Mouse (Mus musculus): ENCODE measurements around the gene Borcs7. TPM values are rescaled to one million over a fixed set of nuclear protein-coding genes. Genes with fewer than 3 reads are reported as not detected.

The Borcs7 gene
- polyA plus RNA-seq, 1 experiment from 2014 or later, result 26.7 TPM

- Histone ChIP-seq H3K36me3 (ENCODE audit: control insufficient read depth, insufficient read depth, low read length) (0 out of 2 replicates have a peak, but pooled peaks cover 3% of the 10 kb centered on the region), H3K9me3 (ENCODE audit: control insufficient read depth, low read length) (no peaks in the 10 kb centered on the region), H3K9ac (ENCODE audit: low read depth, low read length) (no peak overlapping the region), H3K4me1 (ENCODE audit: control insufficient read depth, insufficient read depth, low read depth, low read length) (no peaks in the 10 kb centered on the region), H3K4me2 (ENCODE audit: low read length) (no peak overlapping the region), H3K27me3 (replicated peaks; ENCODE audit: control insufficient read depth, insufficient read depth, low read length) (no peaks in the 10 kb centered on the region), H3K27ac (ENCODE audit: low read depth, low read length) (no peak overlapping the region), H3K4me3 (ENCODE audit: low read length) (no peak overlapping the region)
- WGBS, result 77% methylated on average over 10 of the region's 10 CpGs
- ATAC-seq, result no peak
Measured at GRCm38 (mm10) chr19:46699011-46699481, 9.3 kb downstream of the Borcs7 start.

GRCm38 (mm10) chr19:46701156-46701555 is 11.4 kb downstream of the Borcs7 start:
- 89% methylated on average over 9 of the region's 9 CpGs for WGBS
- H3K4me2 ChIP-seq (ENCODE audit: low read length), result no peak overlapping the region
- H3K27me3 ChIP-seq (replicated peaks; ENCODE audit: control insufficient read depth, insufficient read depth, low read length), result no peaks in the 10 kb centered on the region
- H3K36me3 ChIP-seq (ENCODE audit: control insufficient read depth, insufficient read depth, low read length), result no peaks in the 10 kb centered on the region
- H3K27ac ChIP-seq (ENCODE audit: low read depth, low read length), result no peak overlapping the region
- no peaks in the 10 kb centered on the region for H3K4me1 ChIP-seq (ENCODE audit: control insufficient read depth, insufficient read depth, low read depth, low read length)
- H3K9me3 ChIP-seq (ENCODE audit: control insufficient read depth, low read length), result no peaks in the 10 kb centered on the region
- ATAC-seq, result no peak
- no peak overlapping the region for H3K9ac ChIP-seq (ENCODE audit: low read depth, low read length)
- no peak overlapping the region for H3K4me3 ChIP-seq (ENCODE audit: low read length)

GRCm38 (mm10) chr19:46705779-46706495 is 16.2 kb downstream of the Borcs7 start:
- no peak for ATAC-seq
- Histone ChIP-seq H3K9me3 (ENCODE audit: control insufficient read depth, low read length) (no peaks in the 10 kb centered on the region), H3K4me2 (ENCODE audit: low read length) (no peak overlapping the region), H3K36me3 (ENCODE audit: control insufficient read depth, insufficient read depth, low read length) (no peaks in the 10 kb centered on the region), H3K27me3 (replicated peaks; ENCODE audit: control insufficient read depth, insufficient read depth, low read length) (no peaks in the 10 kb centered on the region), H3K9ac (ENCODE audit: low read depth, low read length) (no peak overlapping the region), H3K27ac (ENCODE audit: low read depth, low read length) (no peak overlapping the region), H3K4me3 (ENCODE audit: low read length) (no peak overlapping the region), H3K4me1 (ENCODE audit: control insufficient read depth, insufficient read depth, low read depth, low read length) (peaks cover 6% of the 10 kb centered on the region)
- 66% methylated on average over 7 of the region's 7 CpGs for WGBS

- no peak for ATAC-seq
- Histone ChIP-seq H3K9ac (ENCODE audit: low read depth, low read length) (no peak overlapping the region), H3K4me3 (ENCODE audit: low read length) (no peak overlapping the region; the same call in 1 of the 2 replicates), H3K4me1 (ENCODE audit: control insufficient read depth, insufficient read depth, low read depth, low read length) (peaks cover 6% of the 10 kb centered on the region), H3K9me3 (ENCODE audit: control insufficient read depth, low read length) (no peaks in the 10 kb centered on the region), H3K4me2 (ENCODE audit: low read length) (peak overlapping the region; percentile 71), H3K27me3 (replicated peaks; ENCODE audit: control insufficient read depth, insufficient read depth, low read length) (no peaks in the 10 kb centered on the region), H3K27ac (ENCODE audit: low read depth, low read length) (no peak overlapping the region), H3K36me3 (ENCODE audit: control insufficient read depth, insufficient read depth, low read length) (no peaks in the 10 kb centered on the region)
- 78% methylated on average over 9 of the region's 9 CpGs for WGBS
Measured at GRCm38 (mm10) chr19:46706540-46707295, 17.0 kb downstream of the Borcs7 start.

DNA sequence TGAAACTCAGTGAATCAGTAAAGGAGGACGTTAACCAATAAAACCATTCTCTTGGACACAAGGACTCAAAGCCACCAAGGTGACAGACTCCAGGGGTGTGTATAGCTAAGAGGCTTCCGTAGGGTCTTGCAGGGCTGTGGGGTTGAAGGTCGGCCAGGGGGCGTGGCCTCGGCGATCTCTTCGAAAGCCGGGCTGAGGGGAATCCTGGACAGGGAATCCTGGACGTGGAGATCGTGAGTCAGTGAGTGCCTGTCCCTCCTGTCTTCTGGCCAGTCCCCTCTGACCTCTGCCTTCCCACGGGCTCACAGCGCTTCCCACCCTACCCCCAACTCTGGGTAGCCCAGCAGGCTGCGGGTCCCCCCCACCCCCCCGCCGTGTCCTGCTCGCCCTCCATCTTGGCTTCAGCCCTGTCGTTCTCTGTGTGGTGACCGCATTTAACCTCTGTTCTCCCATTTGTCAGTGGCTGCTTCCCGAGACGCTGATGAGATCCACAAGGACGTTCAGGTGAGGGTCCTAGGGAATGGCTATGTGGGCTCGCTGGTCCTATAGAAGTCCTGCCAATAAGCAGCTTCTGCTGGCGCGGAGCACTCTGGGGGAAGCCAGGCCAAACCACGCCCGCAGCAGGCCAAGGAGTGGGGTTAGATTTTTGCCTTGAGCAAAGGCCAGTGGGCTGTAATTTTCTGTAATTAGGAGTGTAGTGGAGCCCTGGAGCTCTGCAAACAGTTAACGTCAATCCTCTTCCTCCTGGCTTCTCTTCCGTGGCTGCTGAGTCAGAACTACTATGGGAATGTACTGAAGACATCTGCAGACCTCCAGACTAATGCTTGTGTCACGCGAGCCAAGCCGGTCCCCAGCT is 17.8 kb downstream of the Borcs7 start, which contains the start of gene As3mt:
As3mt (plus strand) TSS at position 163 of the 856 bp plus-strand sequence.
- Histone ChIP-seq H3K9me3 (ENCODE audit: control insufficient read depth, low read length) (no peaks in the 10 kb centered on the region), H3K4me3 (ENCODE audit: low read length) (peak within 1 kb of the TSS; percentile 47), H3K4me1 (ENCODE audit: control insufficient read depth, insufficient read depth, low read depth, low read length) (peaks cover 6% of the 10 kb centered on the region), H3K9ac (ENCODE audit: low read depth, low read length) (peak within 1 kb of the TSS; percentile 67), H3K4me2 (ENCODE audit: low read length) (peak within 1 kb of the TSS; percentile 71), H3K27ac (ENCODE audit: low read depth, low read length) (peak within 1 kb of the TSS; percentile 60), H3K27me3 (replicated peaks; ENCODE audit: control insufficient read depth, insufficient read depth, low read length) (no peaks in the 10 kb centered on the region), H3K36me3 (ENCODE audit: control insufficient read depth, insufficient read depth, low read length) (no peaks in the 10 kb centered on the region)
- peak; percentile 63 for ATAC-seq
- 13% methylated on average over 31 of the region's 31 CpGs for WGBS

DNA sequence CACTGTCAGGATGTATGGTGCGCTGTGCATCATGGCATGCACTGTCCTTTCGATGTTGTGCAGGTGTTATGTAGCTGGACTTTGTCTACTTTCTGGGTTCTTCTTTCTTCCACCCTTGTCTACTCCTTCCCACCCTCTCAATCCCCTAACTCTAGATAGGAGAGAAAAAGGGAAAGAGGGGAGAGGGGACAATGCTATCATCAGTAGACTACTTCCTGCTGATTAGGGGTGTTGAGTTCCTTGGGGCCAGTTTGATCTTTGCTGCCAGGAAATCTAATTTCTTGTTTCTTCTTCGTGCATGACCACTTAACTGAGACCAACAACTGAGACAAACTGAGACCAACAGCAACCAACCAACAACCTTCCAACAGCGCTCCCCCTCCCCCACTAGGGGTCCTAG is 20.9 kb downstream of the Borcs7 start:
- 88% methylated on average over 4 of the region's 4 CpGs for WGBS
- H3K36me3 ChIP-seq (ENCODE audit: control insufficient read depth, insufficient read depth, low read length), result no peaks in the 10 kb centered on the region
- ATAC-seq, result no peak
- no peak overlapping the region for H3K27ac ChIP-seq (ENCODE audit: low read depth, low read length)
- H3K27me3 ChIP-seq (replicated peaks; ENCODE audit: control insufficient read depth, insufficient read depth, low read length), result no peaks in the 10 kb centered on the region
- peaks cover 6% of the 10 kb centered on the region for H3K4me1 ChIP-seq (ENCODE audit: control insufficient read depth, insufficient read depth, low read depth, low read length)
- no peak overlapping the region for H3K4me2 ChIP-seq (ENCODE audit: low read length)
- no peaks in the 10 kb centered on the region for H3K9me3 ChIP-seq (ENCODE audit: control insufficient read depth, low read length)
- no peak overlapping the region for H3K9ac ChIP-seq (ENCODE audit: low read depth, low read length)
- H3K4me3 ChIP-seq (ENCODE audit: low read length), result no peak overlapping the region

- Histone ChIP-seq H3K27ac (ENCODE audit: low read depth, low read length) (no peak overlapping the region), H3K4me2 (ENCODE audit: low read length) (no peak overlapping the region), H3K9ac (ENCODE audit: low read depth, low read length) (no peak overlapping the region), H3K4me1 (ENCODE audit: control insufficient read depth, insufficient read depth, low read depth, low read length) (no peaks in the 10 kb centered on the region), H3K9me3 (ENCODE audit: control insufficient read depth, low read length) (no peaks in the 10 kb centered on the region; the same call in 1 of the 2 replicates), H3K4me3 (ENCODE audit: low read length) (no peak overlapping the region), H3K27me3 (replicated peaks; ENCODE audit: control insufficient read depth, insufficient read depth, low read length) (no peaks in the 10 kb centered on the region), H3K36me3 (ENCODE audit: control insufficient read depth, insufficient read depth, low read length) (peaks cover 4% of the 10 kb centered on the region; the same call in 1 of the 2 replicates)
- WGBS, result 91% methylated on average over 8 of the region's 8 CpGs
- no peak for ATAC-seq
Measured at GRCm38 (mm10) chr19:46714234-46714633, 24.5 kb downstream of the Borcs7 start.

GRCm38 (mm10) chr19:46715016-46715415 is 25.3 kb downstream of the Borcs7 start:
- no peaks in the 10 kb centered on the region for H3K27me3 ChIP-seq (replicated peaks; ENCODE audit: control insufficient read depth, insufficient read depth, low read length)
- no peak overlapping the region for H3K9ac ChIP-seq (ENCODE audit: low read depth, low read length)
- no peak overlapping the region for H3K4me2 ChIP-seq (ENCODE audit: low read length)
- no peaks in the 10 kb centered on the region; the same call in 1 of the 2 replicates for H3K9me3 ChIP-seq (ENCODE audit: control insufficient read depth, low read length)
- 91% methylated on average over 8 of the region's 8 CpGs for WGBS
- H3K36me3 ChIP-seq (ENCODE audit: control insufficient read depth, insufficient read depth, low read length), result peaks cover 4% of the 10 kb centered on the region; the same call in 1 of the 2 replicates
- H3K4me1 ChIP-seq (ENCODE audit: control insufficient read depth, insufficient read depth, low read depth, low read length), result no peaks in the 10 kb centered on the region
- no peak for ATAC-seq
- H3K4me3 ChIP-seq (ENCODE audit: low read length), result no peak overlapping the region
- no peak overlapping the region for H3K27ac ChIP-seq (ENCODE audit: low read depth, low read length)
